Mouse (Mus musculus) heart, embryonic 13.5 days (tissue): ENCODE data around the gene Lhx9. TPM values are rescaled to one million over a fixed set of nuclear protein-coding genes. Genes with fewer than 3 reads are reported as not detected.

Source experiments
- ATAC-seq: fragments of 200-750 bp; cut with Nextera tagmentation; 2 replicates; pipeline ENCODE4 v1.8.0; 2017; ENCODE audit warnings: moderate TSS enrichment; ENCODE audit not compliant: insufficient number of reproducible peaks, low FRiP score, low TSS enrichment; ENCODE audit errors: extremely low read depth
- H3K27ac ChIP-seq: fragments of 300-500 bp; sonication (generic); replicated peaks from 2 replicates; pipeline ENCODE4 v1.5.1; 2015; ENCODE audit warnings: moderate library complexity, mild to moderate bottlenecking, inconsistent platforms
- H3K27me3 ChIP-seq: fragments of 300-500 bp; sonication (generic); replicated peaks from 2 replicates; pipeline ENCODE4 v1.6.1; 2015; ENCODE audit warnings: mild to moderate bottlenecking, inconsistent platforms
- H3K36me3 ChIP-seq: fragments of 300-500 bp; sonication (generic); 2 replicates; pipeline ENCODE4 v1.6.1; 2015; ENCODE audit warnings: mild to moderate bottlenecking, inconsistent platforms
- H3K4me1 ChIP-seq: fragments of 300-500 bp; sonication (generic); 2 replicates; pipeline ENCODE4 v1.6.1; 2015; ENCODE audit warnings: inconsistent platforms
- H3K4me2 ChIP-seq: fragments of 300-500 bp; sonication (generic); 2 replicates; pipeline ENCODE4 v1.6.1; 2015; ENCODE audit warnings: inconsistent platforms, mild to moderate bottlenecking, moderate library complexity
- H3K4me3 ChIP-seq: fragments of 300-500 bp; sonication (generic); 2 replicates; pipeline ENCODE4 v1.5.1; 2015; ENCODE audit warnings: moderate library complexity, mild to moderate bottlenecking, inconsistent platforms
- H3K9ac ChIP-seq: fragments of 300-500 bp; sonication (generic); 2 replicates; pipeline ENCODE4 v1.6.1; 2015; ENCODE audit warnings: inconsistent platforms, mild to moderate bottlenecking, moderate library complexity
- H3K9me3 ChIP-seq: fragments of 300-500 bp; sonication (generic); 2 replicates; pipeline ENCODE4 v1.6.1; 2016; ENCODE audit warnings: inconsistent platforms
- WGBS: fragments of 180-500 bp; shearing (Covaris S2); methylation state at CpG from one replicate; pipeline ENCODE4 v1.1.7; 2015; ENCODE audit warnings: mixed read lengths; 5-methylcytosine and 5-hydroxymethylcytosine counted together
- polyA plus RNA-seq: library from polyadenylated mRNA; unstranded; fragments of >200 nt; fragmentation: Nextera tagmentation; extraction: Ambion mirVana; gene quantifications from 2 replicates; pipeline ENCODE4 v1.2.1, GENCODE M21; 2015

Gene Lhx9
- polyA plus RNA-seq, 1 experiment from 2014 or later, result 0.48 TPM

DNA sequence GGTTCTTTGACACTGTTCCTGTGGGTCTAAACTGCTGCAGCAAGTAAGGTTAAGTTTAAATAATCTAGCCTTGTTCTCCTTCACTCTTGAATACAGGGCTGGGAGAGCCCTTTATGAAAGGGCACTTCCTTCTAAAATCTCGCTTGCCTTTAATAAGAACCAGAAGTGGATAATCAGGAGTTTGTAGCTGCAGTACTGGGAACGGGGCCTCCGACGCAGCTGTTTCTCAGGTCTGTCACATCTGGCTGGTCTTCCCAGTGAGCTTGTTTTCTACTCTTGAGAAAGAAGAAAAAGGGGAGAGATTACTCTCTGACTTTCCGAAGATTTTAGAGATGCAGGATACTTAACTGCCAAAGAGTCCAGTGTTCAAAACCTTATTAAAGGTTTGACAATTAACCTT, 64.4 kb downstream of the Lhx9 start:
- ATAC-seq, result no peak
- no peaks in the 10 kb centered on the region for H3K36me3 ChIP-seq
- 62% methylated on average over 5 of the region's 5 CpGs for WGBS
- no peak overlapping the region for H3K27ac ChIP-seq
- H3K4me1 ChIP-seq, result peaks cover 10% of the 10 kb centered on the region
- H3K9ac ChIP-seq, result no peak overlapping the region
- H3K4me3 ChIP-seq, result no peak overlapping the region
- H3K4me2 ChIP-seq, result no peak overlapping the region
- H3K27me3 ChIP-seq, result no peaks in the 10 kb centered on the region
- H3K9me3 ChIP-seq, result no peaks in the 10 kb centered on the region

Other genes with a start within 250 kb of the Lhx9 start
- 39.4 and 40.8 TPM in 2 replicates for gene Nek7, start 228.4 kb downstream of the Lhx9 start, polyA plus RNA-seq
- 25.9 and 27.6 TPM in 2 replicates for gene 2310009B15Rik, start 8.3 kb upstream of the Lhx9 start, polyA plus RNA-seq
- 8.8 and 10.0 TPM in 2 replicates for gene Dennd1b, start 114.9 kb upstream of the Lhx9 start, polyA plus RNA-seq